Mouse (Mus musculus): ENCODE measurements around the gene Zdhhc19. TPM values are rescaled to one million over a fixed set of nuclear protein-coding genes. Genes with fewer than 3 reads are reported as not detected.
A peak's percentile ranks its signal among the peaks of the same experiment; 100 is the strongest.

Gene Zdhhc19
- polyA plus RNA-seq, 1 experiment = not detected

DNA sequence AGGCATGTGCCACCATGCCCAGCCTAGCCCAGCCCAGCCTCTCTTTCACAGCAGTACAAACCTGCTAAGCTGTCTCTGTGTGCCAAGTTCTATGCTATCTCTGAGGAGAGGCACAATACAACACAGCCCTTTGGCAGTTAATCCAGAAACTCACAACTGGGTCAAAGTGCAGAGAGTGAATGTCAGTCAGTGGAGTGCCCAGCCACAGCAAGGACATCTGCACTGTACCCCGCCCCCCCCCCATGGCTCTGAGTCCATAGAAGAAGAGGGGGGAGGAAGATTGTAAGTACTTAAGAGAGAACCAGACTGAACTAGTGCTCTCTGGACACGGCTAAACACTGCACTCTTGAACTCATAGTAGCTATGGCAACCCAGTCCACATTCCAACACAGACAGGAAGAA lies 55.3 kb downstream of the Zdhhc19 start:
- no peak for DNase-seq (ENCODE audit: low spot score)

DNA sequence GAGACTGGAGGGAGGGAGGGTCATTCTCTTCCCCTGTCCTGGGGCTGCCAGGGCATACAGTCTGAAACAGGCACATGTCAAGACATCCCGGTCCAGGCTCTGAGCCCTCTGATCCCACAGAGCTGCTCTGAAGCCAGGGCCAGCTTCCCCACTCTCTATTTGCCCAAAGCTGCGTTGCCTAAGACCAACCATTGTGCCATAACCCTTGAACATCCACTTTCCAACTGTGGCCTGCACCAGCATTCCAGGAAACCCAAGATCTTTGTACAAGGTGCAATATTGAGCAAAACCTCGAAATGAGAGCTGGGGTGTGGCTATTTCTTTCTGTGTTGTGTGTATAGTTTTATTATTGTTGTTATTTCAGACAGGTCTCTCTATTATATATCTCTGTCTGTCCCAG lies 59.5 kb downstream of the Zdhhc19 start:
- no peak for DNase-seq (ENCODE audit: low spot score)

DNA sequence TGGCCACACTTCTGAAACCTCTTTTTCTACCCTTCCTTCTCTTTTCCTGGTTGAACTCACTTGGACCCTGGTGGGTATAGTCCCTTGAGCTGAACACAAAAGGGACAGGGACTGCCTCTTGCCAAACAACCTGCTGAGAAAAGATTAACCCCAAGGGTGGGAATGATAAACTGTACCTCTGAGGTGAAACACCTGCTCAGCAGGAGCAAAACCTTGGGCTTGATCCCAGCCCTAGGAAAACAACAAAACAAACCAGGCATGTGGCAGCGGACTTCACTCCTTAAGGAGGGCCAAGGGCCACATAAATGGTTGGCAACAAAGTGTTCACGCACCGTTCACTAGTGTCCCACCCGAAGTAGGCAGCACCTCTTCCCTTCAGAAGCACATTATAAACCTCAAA lies 63.4 kb downstream of the Zdhhc19 start:
- DNase-seq (ENCODE audit: low spot score) = no peak

DNA sequence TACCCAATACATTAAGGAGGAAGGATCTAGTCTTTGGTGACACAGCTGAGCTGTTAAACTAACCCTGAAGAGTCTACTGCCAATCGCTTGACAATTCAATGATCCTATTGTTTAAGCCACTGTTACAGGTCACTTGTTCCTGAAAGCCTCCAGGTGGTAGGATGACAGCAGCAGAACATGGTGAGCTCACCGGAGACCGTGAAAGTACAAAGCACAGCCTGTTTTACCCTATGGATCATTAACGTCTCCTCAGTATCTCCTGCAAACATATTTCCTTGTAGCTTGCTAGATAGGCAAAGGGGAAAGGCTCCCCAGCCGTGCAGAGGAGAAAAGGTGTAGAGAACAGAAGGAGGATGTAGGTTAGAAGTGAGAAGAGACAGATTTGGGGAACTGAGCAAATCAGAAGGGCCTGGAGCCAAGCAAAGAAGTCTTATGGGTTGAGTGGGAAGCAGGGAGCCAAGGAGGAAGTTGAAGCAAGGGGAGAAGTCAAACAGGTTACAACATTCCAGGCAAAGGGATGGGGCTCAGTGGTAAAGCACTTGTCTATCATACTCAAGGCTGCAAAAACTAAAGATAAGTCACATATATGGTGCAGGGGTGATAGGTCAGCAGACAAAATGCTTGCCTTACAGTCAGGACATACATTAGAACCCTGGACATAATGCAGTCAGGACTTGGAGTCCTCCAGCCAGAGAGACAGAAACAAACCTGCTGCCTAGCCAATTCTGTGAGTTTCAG lies 67.2 kb downstream of the Zdhhc19 start:
- DNase-seq (ENCODE audit: low spot score) = no peak

DNA sequence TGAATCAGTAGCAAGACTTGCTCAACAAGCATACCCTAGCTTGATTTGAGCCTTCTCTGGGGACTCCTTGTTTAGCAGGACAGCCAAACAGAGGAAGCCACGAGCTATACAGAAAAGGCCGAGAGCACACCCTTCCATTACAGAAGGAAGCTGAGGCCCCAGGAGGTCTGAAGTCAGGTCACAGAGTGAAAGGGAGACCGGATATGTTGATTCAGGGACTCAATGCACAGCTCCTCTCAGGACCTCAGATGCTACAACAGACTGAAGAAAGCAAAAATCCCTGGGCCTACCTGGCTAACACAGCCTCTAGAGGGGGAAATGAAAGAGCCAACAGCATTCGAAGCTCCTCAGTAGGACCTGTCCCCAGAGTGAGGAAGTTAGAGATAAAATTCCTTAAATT lies 71.2 kb downstream of the Zdhhc19 start:
- no peak for DNase-seq (ENCODE audit: low spot score)

DNA sequence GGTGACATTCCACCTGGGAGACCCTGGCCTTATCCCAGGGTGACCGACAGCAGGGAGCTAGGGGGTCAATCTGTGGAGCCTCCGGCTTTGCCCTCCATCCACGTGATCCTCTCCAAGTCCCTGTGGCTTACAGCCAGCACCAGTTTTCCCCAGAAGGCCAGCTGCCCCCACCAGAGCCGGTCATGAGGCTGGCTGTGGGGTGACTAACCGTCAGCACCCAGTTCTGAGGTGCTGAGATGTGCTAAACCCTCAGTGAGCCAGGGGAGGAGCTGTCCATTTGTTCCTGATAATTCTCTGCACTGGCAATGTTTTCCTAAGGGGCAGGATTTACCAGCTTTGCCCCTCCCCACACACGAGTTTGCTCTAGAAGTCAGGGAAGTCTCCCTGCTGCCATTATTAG lies 72.3 kb downstream of the Zdhhc19 start:
- DNase-seq (ENCODE audit: low spot score) = no peak

DNA sequence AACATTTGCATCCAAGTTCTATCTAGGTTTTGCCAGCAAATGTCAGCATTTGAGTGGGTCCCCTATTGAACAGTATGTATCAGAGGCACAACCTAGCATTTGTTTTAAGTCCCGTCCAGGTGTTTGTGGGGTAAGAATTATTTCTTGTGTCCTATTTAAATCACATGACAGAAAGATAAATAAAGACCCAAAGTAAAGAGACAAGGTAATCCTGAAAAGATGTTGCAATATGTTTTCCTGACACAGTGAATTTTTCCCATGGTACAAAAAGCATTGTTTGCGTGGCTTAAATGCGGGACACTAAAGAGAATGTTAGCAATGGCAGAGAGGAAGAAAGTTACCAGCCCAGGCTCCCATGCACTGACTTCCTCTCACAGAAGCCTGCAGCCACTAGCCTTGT lies 74.0 kb downstream of the Zdhhc19 start:
- no peak for DNase-seq (ENCODE audit: low spot score)

DNA sequence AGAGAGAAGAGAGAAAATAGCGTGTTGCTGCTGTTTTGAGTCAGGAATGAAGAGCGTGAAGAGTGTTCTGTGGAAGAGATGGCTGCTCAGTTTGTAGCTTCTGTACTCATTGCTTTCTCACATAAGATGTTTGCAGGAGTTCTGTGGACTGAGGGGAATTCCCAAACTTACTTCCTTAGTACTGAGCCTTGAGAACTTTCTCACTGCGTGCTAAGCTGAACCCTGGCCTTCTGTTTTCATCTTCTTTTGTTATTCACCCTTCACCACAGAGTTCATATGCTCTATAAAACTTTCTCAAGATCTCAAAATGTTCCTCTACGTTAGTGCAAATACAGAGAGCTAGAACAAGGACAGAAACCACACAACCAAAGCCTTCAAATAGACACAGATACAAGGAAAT lies 76.5 kb downstream of the Zdhhc19 start:
- no peak for DNase-seq (ENCODE audit: low spot score)

DNA sequence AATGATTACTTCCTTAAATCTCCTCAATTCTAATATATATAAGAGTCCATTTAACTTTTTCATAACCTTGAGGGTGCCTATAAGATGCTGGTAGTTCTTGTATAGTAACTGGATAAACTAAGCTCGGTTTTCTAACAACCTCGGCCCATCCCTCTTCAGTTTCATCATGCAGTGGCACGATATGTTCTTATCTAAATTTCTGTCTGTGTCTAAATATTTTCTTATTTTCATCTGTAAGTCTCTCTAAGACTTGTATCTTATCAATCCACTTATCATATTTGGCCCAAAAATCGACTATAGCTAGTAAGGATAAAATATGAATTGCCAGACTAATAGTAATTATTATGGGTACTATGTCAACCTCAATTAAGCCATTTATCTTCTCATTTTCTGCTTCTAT lies 90.4 kb downstream of the Zdhhc19 start:
- no peak for DNase-seq (ENCODE audit: low spot score)

DNA sequence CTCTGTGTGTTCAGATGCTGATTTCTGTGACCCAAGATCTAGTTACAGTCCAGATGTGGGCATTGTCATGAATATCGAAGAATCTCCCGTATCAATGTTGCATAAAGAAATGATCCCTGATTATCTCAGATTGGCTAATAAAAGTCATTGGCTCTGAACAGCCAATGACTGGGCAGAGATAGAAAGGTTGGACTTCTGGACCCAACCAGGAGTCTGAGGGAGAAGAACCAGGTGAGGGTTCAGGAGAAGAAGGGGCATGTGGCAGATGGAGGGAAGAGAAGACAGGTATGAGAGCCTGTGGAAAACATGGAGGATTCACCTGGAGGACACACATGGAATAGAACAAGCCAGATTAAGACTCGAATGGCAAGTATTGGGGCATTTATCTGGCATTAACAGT lies 92.5 kb downstream of the Zdhhc19 start:
- no peak for DNase-seq (ENCODE audit: low spot score)

DNA sequence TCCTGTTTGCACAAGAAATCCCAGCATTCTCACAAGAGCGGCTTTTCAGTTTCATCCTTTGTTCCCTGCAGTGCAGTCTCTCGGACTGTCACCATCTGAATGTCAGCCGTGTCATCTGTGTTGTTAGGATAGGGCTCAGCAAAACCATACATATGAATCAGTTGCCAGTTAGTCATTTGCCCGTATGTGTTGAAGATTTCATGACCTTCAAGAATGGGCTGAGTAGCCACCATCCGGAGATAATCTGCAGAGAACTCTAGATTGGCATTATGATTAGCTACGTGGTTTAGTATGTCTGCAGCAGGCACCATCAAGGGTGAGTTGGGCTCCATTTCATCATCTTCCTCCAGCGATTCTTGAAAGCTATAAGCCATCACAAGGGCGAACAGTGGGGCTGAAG lies 95.5 kb downstream of the Zdhhc19 start:
- DNase-seq (ENCODE audit: low spot score) = no peak

DNA sequence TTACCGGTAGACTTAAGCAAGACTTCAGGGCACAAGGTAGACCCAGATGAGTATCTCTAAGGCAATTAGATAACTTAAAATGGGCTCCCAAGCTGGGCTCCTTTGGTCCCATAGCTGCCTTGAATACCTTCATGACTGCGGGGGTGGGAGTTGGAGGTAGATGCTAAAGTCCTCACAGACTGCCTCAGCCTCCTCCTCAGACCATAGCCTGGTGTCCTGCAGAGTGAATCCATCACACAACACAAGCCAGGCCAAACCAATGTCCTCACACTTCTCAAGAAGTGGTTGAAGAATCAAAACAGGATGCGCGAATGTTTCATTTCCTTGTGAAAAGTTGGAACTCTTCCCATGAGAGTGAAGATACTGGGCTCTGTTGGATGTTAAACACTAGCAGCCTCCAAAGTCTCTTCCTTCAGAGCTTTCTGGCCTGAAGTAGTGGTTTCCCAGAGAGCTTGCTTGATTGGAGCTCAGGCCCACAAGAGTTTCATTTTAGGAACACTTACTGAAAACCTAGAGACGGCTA lies 97.3 kb downstream of the Zdhhc19 start:
- no peak for DNase-seq (ENCODE audit: low spot score)

DNA sequence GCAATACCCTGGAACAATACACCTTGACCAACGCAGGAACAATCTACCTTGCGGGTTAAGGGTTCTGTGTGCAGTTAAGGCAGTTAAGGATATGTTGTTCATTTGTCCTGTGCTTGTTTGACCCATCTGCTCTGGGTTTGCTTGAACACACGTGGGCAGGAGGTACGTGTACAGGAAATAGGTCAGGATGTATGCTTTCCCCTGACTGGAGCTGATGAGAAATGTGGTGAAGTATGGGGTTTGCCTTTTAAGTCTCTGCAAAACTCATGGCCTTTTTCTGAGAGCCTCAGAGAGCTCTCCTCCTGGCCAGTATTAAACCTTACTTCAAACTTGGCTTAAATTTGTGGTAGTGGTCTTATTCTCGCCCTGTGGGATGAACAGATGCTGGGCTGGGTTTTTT lies 97.9 kb downstream of the Zdhhc19 start:
- DNase-seq (ENCODE audit: low spot score) = no peak

DNA sequence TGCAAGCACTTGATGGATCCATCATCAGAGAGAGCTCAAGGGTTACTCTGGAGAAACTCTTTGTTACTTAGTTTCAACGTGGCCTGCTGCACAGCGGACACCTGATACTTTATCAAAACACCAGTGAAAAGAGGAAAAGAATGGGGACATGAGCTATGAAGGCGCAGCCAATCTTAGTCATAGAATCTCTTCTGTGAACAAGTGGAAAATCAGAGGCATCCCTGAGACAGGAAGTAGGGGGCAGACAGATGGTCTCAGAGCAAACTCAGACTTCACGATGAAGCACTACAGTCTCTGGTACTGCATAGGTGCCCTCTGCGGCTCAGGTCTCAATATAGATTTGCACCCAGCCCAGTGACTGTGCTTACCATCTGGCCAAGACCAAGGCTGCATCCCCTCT lies 98.6 kb downstream of the Zdhhc19 start:
- DNase-seq (ENCODE audit: low spot score) = no peak

DNA sequence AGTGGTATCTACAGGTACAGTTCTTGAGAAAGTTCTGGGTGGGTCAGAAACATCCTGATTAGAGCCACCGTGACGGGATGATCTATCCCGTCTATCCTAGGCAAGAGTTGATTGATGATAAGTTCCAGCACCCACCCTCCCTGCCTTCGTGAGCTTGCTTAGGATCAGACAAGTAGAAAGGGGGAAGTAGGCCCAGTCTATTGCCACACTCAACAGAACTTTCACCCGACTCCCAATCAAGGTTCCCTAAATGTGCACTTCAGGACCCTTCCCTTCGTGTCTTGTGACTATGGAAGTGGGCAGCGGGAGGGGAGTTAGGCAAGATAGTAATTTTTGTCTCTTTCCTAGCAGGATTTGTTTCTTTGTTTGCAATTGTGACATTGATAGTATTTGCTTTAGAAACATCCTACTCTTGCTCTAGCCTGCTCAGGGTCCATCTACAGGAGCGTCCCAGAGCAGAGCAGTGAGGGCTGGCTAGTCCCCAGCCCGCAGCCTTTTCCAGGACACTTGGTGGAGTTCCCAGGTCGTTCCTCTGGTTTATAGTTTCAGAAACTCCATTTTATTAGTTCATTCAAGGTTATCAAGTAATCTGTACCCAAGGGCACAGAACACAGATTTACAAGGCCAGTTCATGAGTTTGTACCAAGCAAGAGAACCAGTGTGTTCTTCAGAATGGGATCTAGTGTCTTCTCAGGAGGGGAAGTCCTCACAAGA lies 99.2 kb downstream of the Zdhhc19 start:
- no peak for DNase-seq (ENCODE audit: low spot score)

DNA sequence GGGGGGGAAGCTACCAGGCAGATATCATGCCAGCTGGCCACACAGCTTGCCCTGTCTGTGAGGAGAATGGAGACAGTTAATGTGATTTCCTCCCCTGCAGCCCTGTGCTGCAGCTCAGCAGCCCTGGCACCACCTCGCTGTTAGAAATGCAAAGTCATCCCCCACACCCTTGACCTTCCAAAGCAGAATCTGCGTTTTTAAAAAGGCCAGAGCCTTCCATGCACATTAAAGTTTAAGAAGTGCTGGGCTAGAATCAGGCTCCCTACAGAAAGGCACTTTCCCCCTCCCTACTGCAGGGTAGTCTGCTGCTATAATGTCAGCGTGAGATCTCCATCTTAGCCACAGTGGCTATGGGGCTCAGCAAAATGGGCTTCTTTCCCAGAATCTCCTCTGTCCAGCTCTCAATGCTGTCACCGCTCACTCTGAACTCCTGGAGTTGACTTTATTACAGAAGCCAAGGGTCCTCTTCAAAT lies 101.9 kb downstream of the Zdhhc19 start:
- DNase-seq (ENCODE audit: low spot score) = no peak

DNA sequence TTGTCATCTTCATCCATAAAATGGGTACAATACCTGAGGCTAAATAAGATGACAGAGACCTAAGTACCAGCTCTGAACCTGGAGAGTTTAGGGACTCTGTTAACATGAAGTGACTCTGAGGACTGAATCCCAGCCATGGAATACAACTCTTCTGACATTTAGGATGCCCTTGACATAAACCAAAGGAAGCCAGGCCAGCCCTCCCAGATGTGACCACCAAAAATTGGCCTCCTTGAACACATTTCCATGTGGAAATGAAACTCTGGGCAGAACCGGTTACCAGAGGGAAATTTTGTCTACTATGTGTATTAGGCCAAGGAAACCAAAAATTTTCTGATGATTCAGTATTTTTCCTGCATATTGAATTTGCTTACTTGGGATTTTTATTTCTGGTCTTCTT lies 103.1 kb downstream of the Zdhhc19 start:
- no peak for DNase-seq (ENCODE audit: low spot score)

DNA sequence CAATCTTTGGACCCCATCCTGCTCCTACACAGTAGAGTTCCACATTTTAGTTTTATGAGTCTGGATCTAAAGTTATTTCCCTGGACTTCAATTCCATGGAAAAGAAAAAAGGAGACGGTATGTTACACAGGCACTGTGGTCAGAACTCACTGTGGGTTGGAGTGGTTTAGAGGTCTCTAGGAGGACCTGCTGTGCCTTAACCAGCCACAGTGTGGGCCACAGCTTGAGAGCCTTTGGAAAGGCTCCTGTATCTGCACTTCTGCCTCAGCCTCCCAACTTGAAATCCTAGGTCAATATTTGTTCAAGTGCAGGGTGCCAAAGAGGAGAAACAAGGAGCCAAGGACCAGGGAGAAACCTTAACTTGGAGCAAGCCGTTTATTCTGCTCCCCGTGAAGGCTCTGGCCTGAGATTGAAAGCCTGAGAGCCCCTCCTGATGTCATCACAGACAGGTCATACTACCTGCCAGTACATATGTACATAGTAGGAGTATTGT lies 106.2 kb downstream of the Zdhhc19 start:
- no peak for DNase-seq (ENCODE audit: low spot score)

DNA sequence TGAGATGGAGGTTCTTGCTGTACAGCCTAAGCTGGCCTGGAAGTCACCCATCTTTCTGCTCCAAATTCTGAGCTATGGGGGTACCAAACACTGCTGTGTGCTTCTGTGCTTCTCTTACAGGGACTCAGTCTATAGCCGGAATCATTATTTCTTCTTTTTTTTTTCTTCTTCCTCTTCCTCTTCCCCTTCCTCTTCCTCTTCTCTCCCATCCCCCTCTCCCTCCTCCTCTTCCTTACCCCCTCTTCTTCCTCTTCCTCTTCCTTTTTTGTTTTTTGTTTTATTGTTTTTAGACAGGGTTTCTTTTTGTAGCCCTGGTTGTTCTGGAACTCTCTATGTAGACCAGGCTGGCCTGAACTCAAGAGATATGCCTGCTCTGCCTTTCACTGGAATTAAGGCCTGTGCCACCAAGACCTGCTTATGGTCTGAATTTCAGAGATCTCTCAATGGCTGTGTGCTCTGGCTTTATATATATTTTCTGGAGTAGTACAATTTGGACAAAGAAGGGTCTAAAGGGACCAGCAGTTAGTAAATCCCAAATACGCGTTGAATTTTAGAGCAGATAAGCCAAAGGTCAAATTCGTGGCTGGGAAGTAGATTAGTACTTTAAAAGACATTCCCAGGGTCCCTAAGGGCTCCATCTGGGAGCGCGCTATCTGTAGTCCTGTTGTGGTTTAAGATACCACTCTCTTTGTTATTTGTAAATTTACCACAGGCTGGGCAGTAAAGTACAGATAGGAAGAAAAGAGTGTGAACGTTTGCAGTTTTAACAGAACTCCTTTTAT lies 111.7 kb downstream of the Zdhhc19 start:
- no peak for DNase-seq (ENCODE audit: low spot score)

DNA sequence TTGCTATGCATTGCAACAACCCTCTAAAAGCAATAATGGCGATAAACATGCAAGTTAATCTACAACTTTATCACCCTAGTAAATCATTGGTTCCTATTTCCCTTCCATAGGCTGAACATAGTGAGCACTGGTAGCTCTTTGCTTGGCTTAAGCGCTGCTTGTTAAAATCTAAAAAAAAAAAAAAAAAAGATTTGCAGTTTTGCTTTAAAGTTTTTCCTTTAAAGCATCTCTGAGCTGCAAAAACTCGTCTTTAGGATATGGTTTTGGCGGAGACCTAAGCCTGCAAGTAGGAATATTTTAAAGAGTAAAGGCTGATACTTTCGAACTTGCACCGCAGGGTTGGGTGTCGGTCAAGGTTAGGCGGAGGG lies 112.3 kb downstream of the Zdhhc19 start:
- DNase-seq (ENCODE audit: low spot score) = no peak

DNA sequence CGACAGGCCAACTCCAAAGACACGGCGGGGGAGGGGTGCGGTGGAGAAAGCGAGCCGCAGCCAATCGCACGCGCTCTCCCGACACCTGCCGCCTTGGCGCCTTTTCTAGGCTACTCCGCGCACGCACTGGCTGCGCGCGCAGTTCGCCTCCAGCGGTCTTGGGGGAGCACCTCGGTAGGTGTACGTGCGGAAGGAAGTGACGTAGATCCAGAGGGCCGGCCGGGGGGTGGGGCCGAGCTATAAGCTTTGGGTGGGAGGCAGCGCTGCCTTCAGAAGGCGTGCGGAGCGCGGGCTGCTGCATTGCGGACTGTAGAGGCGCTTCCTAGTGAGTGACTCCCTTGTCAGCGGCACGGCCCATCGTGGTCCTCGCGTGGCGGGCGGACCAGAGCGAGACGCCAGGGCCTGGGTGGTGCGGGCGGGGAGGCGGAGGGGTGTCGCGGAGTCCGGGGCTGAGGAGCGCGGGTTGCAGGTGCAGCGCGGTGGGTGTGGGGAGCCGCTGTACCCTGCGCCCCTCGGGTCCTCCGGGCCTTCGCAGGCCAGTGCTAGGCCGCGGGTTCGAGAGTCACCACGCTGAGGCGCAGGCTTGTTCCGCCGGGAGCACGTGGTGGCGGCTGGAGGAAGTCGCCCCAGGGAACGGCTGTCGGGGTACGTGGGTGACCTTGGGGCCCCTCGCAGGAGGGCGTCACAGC lies 112.8 kb downstream of the Zdhhc19 start, which contains the start of gene Tfrc:
Gene Tfrc, plus strand, starts transcription at position 209 of the 689 bp plus-strand sequence.
- peak; percentile 93 for DNase-seq (ENCODE audit: low spot score)

DNA sequence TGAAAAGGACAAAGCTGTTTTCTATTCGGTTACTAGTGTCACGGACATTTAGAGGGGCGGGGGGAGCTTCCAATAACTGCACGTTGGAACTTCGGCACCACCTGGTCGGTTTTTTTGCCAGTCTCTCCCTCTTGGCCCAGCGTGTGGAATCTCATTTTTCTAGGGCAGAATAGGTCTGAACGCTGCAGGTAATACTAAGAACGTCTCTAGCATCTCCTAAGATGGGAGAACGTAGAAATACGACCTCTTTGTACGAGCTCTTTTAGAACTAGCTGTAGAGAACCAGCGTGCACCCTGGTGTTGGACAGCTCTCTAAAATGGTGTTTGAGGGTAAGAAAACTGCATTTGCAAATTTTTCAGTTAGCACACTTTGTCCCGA lies 113.3 kb downstream of the Zdhhc19 start:
- DNase-seq (ENCODE audit: low spot score) = no peak
